Mouse (Mus musculus) heart, postnatal 14 days (tissue): ENCODE measurements around the gene Ercc2. TPM values are rescaled to one million over a fixed set of nuclear protein-coding genes. Genes with fewer than 3 reads are reported as not detected.

Experiments used
- DNase-seq, 2 experiments: peaks; one replicate each; pipeline ENCODE4 v3.0.0; 2021 to 2022
- intact Hi-C: fragments of 180-260 bp; cut with DNase I; formaldehyde crosslinking; loops from one replicate; pipeline ENCODE4 v1.15.1; 2025
- long read RNA-seq, 2 experiments: library from polyadenylated mRNA; stranded (forward); transcript quantifications; one replicate each; pipeline ENCODE4 v2.0.0; 2021
- total RNA-seq, 2 experiments: library from RNA; stranded (reverse); gene quantifications; 2 replicates each; pipeline ENCODE4 v1.2.3; 2021

The Ercc2 gene
- total RNA-seq: 10 to 100 TPM; 12.4 to 15.7 TPM
- long read RNA-seq, experiment 1, transcript Ercc2-201 (23 exons, 3,578 nt): major isoform, 7 of 13 reads
- long read RNA-seq, experiment 1, partial matches to known transcripts: 2 of 13 reads
- long read RNA-seq, experiment 1, other reads (novel, unspliced or antisense): 4 of 13 reads
- long read RNA-seq, experiment 2, partial matches to known transcripts: 2 of 6 reads
- long read RNA-seq, experiment 2, other reads (novel, unspliced or antisense): 0 of 6 reads

GRCm38 (mm10) chr7:19381377-19382165 is at the start of gene Ercc2:
TSS of gene Ercc2 (plus strand) at chr7:19382010.
- DNase-seq: peak; percentile 99
- intact Hi-C loops: no loop called here

DNA sequence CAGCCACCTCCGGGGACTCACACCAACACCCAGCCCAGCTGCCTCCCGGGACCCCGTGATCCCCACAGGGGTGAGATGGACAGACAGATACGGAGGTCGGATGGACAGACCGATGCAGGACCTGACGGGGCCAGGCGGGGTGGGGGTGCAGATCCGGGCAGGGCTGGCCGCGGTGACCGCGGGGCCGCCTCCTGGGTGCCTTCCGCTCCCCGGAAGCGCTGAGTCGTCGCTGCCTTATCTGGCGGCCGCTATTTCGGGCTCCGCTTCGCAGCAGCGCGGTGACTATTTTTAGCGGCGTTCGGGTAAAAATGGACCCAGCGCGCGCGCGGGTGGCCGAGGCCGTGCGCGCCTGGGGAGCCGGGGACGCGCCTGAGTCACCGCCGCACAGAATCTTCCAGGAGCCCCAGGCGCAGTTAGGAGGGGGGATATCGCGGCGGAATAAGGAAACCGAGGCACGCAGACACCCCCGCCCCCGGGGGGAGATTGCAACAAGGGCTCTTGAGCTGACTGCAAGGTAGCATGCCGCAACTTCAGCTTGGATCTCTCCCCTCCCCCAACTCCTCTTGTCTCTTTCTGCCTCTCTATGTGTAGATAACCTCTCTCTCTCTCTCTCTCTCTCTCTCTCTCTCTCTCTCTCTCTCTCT is 49.0 kb upstream of the Ercc2 start:
- intact Hi-C loops: no loop called here
- peak; percentile 86 to 88 for DNase-seq

- intact Hi-C loops: no loop called here
These were observed 46.2 kb upstream of the Ercc2 start for GRCm38 (mm10) chr7:19335583-19335982.

DNA sequence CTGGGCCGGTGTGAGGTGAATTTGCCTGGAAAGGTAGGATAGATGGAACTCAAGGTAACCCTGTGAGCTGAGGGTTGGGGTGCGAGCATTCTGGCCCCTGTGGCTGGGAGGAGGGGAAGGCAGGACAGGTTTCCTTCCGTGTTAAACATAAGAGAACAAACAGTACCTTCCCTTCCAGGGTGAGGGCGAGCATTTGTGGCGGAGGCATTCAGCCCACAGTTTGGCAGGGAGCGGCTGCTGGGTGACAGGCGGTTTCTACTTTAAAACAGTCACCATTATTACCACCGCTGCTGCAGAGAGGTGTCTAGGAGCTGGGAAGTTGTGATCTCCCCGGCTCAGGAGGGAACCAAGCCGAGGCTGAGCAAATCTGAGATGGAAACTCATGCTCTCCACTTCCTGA is 44.7 kb upstream of the Ercc2 start:
- no peak for DNase-seq
- intact Hi-C loops: no loop called here

More at GRCm38 (mm10) chr7:19335583-19335982, 46.2 kb upstream of the Ercc2 start:
- no peak for DNase-seq

- intact Hi-C loops: no loop called here
- no peak for DNase-seq
These were observed 43.8 kb upstream of the Ercc2 start for GRCm38 (mm10) chr7:19338060-19338459.

- DNase-seq: no peak
- intact Hi-C loops: no loop called here
These were observed 43.2 kb upstream of the Ercc2 start for GRCm38 (mm10) chr7:19338596-19338995.

DNA sequence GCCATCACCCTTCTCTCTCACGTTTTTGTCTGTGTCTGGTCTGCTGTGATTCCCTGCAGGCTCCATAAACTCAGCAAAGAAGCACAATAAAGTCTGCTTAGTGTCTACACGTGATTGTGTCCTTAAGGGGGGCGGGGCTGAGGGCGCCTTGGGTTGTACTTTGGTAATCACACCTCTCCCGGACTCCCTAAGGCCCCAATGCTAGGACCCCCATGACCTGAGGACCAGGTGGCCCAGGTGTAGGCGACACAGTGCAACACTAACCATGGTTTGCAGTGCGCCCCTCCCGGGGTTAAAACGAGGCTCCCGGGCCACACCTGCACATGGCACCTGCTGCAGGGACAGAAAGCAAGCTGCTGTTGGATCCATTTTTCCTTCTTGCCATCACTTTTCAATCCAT is 40.6 kb upstream of the Ercc2 start:
- no peak for DNase-seq
- intact Hi-C loops: loop anchor here (5.0 kb wide), 1 partner anchor 164 kb away; the partner anchor contains the start of gene Eml2

DNA sequence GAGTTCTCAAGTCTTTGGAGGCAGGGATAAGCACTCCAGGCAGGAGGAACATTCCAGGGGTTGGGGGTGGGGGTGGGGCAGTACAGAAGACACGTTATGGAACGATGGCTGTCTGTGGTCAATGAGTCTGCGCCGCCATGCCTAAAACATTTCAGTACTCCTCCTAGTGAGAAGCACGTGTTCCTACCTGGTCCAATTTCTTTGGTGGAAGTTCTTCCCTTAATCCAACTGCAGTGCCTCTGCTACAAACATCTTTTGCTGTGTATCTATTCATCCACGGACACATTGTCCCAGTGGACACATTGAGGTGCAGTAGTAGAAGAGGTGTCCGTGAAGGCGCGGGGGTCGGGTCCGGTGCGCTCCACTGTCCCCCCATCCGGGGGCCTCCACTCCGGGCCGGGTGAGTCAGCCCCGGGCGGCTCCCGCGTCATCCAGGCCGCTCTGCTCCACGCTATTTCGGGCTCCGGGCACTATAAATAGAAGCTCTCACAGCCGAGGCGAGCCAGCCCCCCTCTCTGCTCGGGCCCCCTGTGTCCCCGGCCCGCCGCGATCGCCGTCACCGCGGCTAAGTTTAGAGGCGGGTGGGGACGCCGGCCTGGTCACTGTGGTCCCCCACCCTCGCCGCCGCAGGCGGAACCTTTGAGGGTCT is 39.9 kb upstream of the Ercc2 start:
- intact Hi-C loops: loop anchor here (2.0 to 5.0 kb wide), 2 partner anchors 103 to 165 kb away; partner anchors contain the start of gene Eml2
- DNase-seq: peak; percentile 73 to 76

DNA sequence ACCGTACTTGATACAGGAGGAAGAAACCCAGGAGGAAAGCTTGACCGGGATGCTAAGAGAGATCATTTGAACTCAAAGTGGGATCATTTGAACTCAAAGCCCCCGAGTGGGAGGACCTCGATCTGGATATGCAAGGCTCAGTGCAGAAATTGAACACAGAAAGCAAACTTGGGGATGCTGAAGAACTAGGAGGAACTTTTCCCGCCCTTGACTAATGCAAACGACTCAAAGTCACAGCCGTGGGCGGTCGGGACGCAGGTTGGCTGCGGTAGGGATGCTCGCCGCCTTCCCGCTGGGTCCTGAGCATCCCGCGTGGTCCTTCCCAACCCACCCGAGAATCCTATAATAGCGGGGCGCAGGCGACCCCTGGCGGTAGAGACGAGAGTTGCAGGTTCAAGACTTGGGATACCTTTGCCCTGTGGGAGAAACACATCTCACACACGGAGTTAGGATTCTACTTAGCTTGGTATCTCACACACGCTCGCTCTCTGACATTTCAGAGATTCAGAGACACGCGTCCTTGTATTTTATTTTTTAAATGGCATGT is 39.3 kb upstream of the Ercc2 start:
- intact Hi-C loops: loop anchor here (1.0 to 5.0 kb wide), 3 partner anchors 42 to 165 kb away; partner anchors contain the start of gene Eml2
- DNase-seq: peak; percentile 91 to 94

DNA sequence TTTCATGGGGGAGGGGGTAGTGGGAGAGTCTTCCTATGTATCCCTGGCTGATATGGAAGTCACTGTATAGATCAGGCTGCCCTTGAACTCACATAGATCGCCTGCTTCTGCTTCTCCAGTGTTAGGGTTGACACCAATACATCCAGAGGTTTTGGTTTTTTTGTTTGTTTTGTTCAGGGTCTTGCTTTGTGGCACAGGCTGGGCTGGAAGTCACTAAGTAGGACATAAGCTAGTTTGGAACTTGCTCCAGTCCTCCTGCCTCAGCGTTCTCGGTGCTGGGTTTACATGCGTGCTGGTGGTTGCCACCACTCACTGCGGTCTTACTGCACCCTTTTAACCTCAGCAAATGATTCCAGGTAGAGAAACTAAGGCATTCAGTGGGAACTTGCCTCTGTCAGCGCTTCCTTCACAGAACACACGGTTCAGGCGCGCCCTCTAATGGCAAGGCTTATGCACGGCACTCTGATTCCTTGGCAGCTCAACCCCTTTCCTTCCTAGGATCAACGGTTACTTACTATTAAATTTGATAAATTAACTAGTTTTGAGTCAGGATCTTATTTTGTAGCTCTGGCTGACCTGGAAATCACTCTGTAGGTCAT is 38.5 kb upstream of the Ercc2 start:
- peak; percentile 84 to 86 for DNase-seq
- intact Hi-C loops: loop anchor here (1.0 to 5.0 kb wide), 3 partner anchors 43 to 166 kb away; partner anchors contain the start of gene Eml2

GRCm38 (mm10) chr7:19344237-19344847 is 37.5 kb upstream of the Ercc2 start, which contains the start of gene Ercc1:
TSS of gene Ercc1 (plus strand) at chr7:19344778.
- DNase-seq: peak in 1 of 2 experiments; percentile 28
- intact Hi-C loops: loop anchor here (5.0 kb wide), 1 partner anchor 167 kb away; the partner anchor contains the start of gene Eml2

GRCm38 (mm10) chr7:19344938-19345471 is 36.8 kb upstream of the Ercc2 start:
- peak; percentile 91 to 93 for DNase-seq
- intact Hi-C loops: loop anchor here (5.0 kb wide), 1 partner anchor 168 kb away; the partner anchor contains the start of gene Eml2

GRCm38 (mm10) chr7:19349188-19349915 is 32.5 kb upstream of the Ercc2 start:
- intact Hi-C loops: no loop called here

GRCm38 (mm10) chr7:19350221-19350620 is 31.6 kb upstream of the Ercc2 start:
- intact Hi-C loops: no loop called here
- DNase-seq: no peak

More at GRCm38 (mm10) chr7:19349188-19349915, 32.5 kb upstream of the Ercc2 start:
- DNase-seq: no peak

DNA sequence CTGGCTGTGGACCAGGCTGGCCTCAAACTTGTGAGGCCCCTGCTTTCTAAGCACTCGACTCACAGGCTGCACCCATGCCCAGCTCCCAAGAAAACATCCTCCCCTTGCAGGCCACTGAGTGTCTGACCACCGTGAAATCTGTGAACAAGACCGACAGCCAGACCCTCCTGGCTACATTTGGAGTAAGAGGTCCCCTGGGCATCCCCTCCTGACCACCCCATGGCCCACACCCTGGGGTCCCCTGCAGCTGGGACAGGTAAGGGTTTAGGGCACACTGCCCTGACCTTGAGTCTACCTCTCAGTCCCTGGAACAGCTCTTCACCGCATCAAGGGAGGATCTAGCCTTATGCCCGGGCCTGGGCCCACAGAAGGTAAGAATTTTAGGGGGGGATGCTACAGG is 26.8 kb upstream of the Ercc2 start:
- intact Hi-C loops: no loop called here

GRCm38 (mm10) chr7:19356311-19356710 is 25.5 kb upstream of the Ercc2 start:
- DNase-seq: no peak
- intact Hi-C loops: no loop called here

More for the DNA sequence above, 26.8 kb upstream of the Ercc2 start:
- DNase-seq: no peak

- DNase-seq: no peak
- intact Hi-C loops: no loop called here
These were observed 24.1 kb upstream of the Ercc2 start for GRCm38 (mm10) chr7:19357381-19358375.
